Mouse (Mus musculus): ENCODE results near the gene Atp6v0a4. TPM values are rescaled to one million over a fixed set of nuclear protein-coding genes. Genes with fewer than 3 reads are reported as not detected.

The Atp6v0a4 gene
- 0.97 and 3.1 TPM in 2 replicates for polyA plus RNA-seq (2014; fragmentation: Nextera tagmentation; extraction: Ambion mirVana)

DNA sequence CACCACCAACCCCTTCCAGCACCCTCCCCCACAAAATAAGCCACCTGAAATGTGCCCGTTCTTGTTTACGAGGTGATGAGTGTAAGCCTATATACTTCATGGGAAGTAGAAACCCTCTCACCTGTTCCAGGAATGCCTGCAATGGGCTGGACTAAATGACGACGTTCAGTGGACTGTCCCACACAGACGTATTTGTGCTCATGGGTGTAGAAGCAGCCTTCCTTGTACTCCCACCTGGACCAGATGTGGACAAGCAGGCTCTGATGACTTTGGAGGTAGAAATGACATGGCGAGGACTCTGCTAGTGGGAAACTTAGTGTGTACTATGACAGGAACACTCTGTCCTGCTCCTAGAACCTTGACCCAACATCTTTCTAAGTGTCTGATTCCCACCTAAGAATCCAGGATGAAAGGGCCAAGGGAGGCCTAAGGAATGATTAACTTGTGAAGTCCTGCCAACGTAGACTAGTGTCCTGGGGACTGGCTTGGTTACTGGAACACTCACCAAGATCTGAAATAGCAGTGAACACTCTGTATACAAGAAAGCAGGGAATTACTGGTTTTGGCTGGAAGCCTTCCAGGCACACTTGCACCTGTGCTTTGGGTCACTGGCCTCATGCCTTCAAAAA, at the start of gene Atp6v0a4:
TSS of gene Atp6v0a4 (minus strand) at position 380 of the 629 bp plus-strand sequence.
- no peaks in the 10 kb centered on the region for H3K9me3 ChIP-seq (ENCODE audit: control insufficient read depth, low read length)
- H3K4me1 ChIP-seq (ENCODE audit: control insufficient read depth, insufficient read depth, low read length) = 0 out of 2 replicates have a peak, but pooled peaks cover 4% of the 10 kb centered on the region
- peak; percentile 74 for ATAC-seq (ENCODE audit: low read depth)
- no peak within 1 kb of the TSS for H3K27ac ChIP-seq (replicated peaks; ENCODE audit: low read depth, low read length)
- H3K9ac ChIP-seq (ENCODE audit: low read depth, low read length) = no peak within 1 kb of the TSS
- no peak within 1 kb of the TSS for H3K4me3 ChIP-seq (ENCODE audit: low read depth, low read length)
- H3K27me3 ChIP-seq (replicated peaks; ENCODE audit: control insufficient read depth, insufficient read depth, low read length) = no peaks in the 10 kb centered on the region
- H3K36me3 ChIP-seq (ENCODE audit: control insufficient read depth, insufficient read depth, low read length) = peaks cover 19% of the 10 kb centered on the region
- no peak within 1 kb of the TSS for H3K4me2 ChIP-seq (ENCODE audit: low read depth, low read length)
- no peak for DNase-seq (ENCODE audit: low spot score)
- 83% methylated on average over 7 of the region's 7 CpGs for WGBS

DNA sequence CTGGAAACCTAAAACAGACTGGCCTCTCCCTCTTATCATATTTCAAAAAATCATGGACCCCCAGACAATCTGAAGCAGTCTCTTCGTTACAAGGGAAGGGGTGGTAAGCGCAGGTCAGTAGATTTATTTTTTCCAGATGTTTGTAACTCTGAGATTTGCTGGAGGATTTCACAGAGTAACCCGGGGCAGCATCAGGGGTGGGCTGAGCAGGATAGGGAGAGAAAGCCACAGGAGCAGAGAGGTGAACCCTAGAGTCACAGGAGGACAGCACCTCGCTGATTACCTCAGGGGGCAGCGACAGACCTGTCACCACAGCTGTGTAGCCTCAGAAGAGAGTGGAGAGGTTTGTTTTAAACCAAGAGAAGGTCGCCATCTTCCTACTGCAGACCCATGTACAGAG, 41.0 kb upstream of the Atp6v0a4 start:
- H3K4me1 ChIP-seq (ENCODE audit: control insufficient read depth, insufficient read depth, low read length) = peaks cover 10% of the 10 kb centered on the region
- peak; percentile 41; the same call in 1 of the 2 replicates for ATAC-seq (ENCODE audit: low read depth)

DNA sequence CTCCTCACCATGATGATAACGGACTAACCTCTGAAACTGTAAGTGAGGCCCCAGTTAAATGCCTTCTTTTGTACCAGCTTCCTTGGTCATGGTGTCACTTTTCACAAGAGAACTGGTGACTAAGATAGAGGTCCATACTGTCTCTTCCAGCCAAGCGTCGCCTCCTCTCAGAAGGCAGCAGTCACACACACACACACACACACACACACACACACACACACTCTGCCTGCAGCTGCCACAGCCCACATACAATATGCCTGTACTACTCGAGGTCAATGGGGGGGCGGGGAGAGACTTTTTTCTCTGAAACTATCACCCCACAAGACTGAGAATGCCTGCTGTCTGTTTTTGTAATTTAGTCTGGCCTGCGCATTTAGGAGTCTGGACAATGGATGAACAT, 40.3 kb upstream of the Atp6v0a4 start:
- H3K9ac ChIP-seq (ENCODE audit: low read depth, low read length) = no peak overlapping the region
- no peak overlapping the region for H3K4me3 ChIP-seq (ENCODE audit: low read depth, low read length)
- WGBS = 66% methylated on average over 6 of the region's 6 CpGs
- peaks cover 29% of the 10 kb centered on the region for H3K36me3 ChIP-seq (ENCODE audit: control insufficient read depth, insufficient read depth, low read length)
- peaks cover 10% of the 10 kb centered on the region for H3K4me1 ChIP-seq (ENCODE audit: control insufficient read depth, insufficient read depth, low read length)
- no peak overlapping the region for H3K27ac ChIP-seq (replicated peaks; ENCODE audit: low read depth, low read length)
- no peak overlapping the region for H3K4me2 ChIP-seq (ENCODE audit: low read depth, low read length)
- no peaks in the 10 kb centered on the region for H3K9me3 ChIP-seq (ENCODE audit: control insufficient read depth, low read length)
- H3K27me3 ChIP-seq (replicated peaks; ENCODE audit: control insufficient read depth, insufficient read depth, low read length) = no peaks in the 10 kb centered on the region
- ATAC-seq (ENCODE audit: low read depth) (no peak), DNase-seq (ENCODE audit: low spot score) (no peak)

More for the DNA sequence above, 41.0 kb upstream of the Atp6v0a4 start:
- Histone ChIP-seq H3K27me3 (replicated peaks; ENCODE audit: control insufficient read depth, insufficient read depth, low read length) (no peaks in the 10 kb centered on the region), H3K36me3 (ENCODE audit: control insufficient read depth, insufficient read depth, low read length) (peaks cover 36% of the 10 kb centered on the region), H3K9ac (ENCODE audit: low read depth, low read length) (no peak overlapping the region), H3K27ac (replicated peaks; ENCODE audit: low read depth, low read length) (peak overlapping the region; percentile 70), H3K4me3 (ENCODE audit: low read depth, low read length) (no peak overlapping the region), H3K9me3 (ENCODE audit: control insufficient read depth, low read length) (0 out of 2 replicates have a peak, but pooled peaks cover under 1% of the 10 kb centered on the region), H3K4me2 (ENCODE audit: low read depth, low read length) (no peak overlapping the region)
- DNase-seq (ENCODE audit: low spot score) = no peak
- WGBS = 27% methylated on average over 6 of the region's 6 CpGs

DNA sequence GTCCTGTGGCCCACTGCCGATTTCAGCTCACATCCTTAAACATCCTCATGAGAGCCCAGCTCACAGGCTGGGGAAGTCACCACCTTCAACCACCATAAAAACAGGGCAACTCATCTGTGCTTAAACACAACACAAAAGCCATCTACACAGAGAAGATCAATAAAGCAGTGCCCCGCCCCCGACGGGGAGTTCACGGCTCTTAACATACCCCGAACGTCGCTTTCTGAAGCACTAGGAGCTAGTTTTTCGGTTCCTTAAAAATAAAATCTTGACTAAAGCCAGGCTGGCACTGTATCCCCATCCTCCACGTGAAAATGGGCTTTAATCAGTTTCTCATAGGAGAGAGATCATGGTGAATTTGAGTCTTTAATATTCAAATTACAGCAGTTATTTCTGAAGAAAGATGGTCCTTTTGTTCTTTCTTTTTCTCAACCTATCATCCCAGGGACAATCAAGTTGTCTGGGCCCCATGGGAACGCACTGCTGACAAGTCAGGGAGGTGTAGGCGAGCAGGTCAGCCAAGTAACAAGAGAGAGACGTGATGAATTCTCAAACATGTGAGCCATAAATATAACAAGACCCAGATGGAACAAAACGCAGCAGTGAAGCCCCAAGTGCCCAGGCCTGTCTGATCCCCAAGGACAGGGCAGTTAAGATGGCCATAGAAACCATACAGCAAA, 38.6 kb upstream of the Atp6v0a4 start:
- ATAC-seq (ENCODE audit: low read depth) = no peak
- no peaks in the 10 kb centered on the region for H3K27me3 ChIP-seq (replicated peaks; ENCODE audit: control insufficient read depth, insufficient read depth, low read length)
- 63% methylated on average over 14 of the region's 14 CpGs for WGBS

DNA sequence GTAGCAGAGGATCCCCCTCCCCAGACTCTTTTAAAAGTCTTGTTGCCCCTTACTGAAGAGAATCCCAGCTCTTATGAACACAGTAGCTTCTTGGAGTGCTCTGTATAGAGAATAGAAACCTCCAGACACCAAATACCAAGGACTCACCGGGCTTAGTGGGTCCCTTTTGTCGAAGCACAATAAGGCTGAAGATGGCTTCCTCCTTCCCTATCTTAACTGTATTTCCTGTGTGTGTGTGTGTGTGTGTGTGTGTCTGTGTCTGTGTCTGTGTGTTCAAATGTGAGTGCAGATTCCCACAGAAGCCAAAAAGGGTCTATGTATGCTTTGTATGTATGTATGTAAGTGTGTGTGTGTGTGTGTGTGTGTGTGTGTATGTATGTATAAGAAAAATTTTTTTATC, 36.2 kb upstream of the Atp6v0a4 start:
- no peak overlapping the region for H3K4me2 ChIP-seq (ENCODE audit: low read depth, low read length)
- WGBS = 71% methylated on average over 2 of the region's 2 CpGs
- no peak for ATAC-seq (ENCODE audit: low read depth)

More for the DNA sequence above, 38.6 kb upstream of the Atp6v0a4 start:
- H3K9me3 ChIP-seq (ENCODE audit: control insufficient read depth, low read length) = no peaks in the 10 kb centered on the region
- no peak overlapping the region for H3K4me2 ChIP-seq (ENCODE audit: low read depth, low read length)
- peaks cover 14% of the 10 kb centered on the region for H3K36me3 ChIP-seq (ENCODE audit: control insufficient read depth, insufficient read depth, low read length)
- no peak overlapping the region for H3K9ac ChIP-seq (ENCODE audit: low read depth, low read length)
- no peak overlapping the region for H3K27ac ChIP-seq (replicated peaks; ENCODE audit: low read depth, low read length)
- peaks cover 10% of the 10 kb centered on the region for H3K4me1 ChIP-seq (ENCODE audit: control insufficient read depth, insufficient read depth, low read length)
- H3K4me3 ChIP-seq (ENCODE audit: low read depth, low read length) = no peak overlapping the region
- DNase-seq (ENCODE audit: low spot score) = no peak

DNA sequence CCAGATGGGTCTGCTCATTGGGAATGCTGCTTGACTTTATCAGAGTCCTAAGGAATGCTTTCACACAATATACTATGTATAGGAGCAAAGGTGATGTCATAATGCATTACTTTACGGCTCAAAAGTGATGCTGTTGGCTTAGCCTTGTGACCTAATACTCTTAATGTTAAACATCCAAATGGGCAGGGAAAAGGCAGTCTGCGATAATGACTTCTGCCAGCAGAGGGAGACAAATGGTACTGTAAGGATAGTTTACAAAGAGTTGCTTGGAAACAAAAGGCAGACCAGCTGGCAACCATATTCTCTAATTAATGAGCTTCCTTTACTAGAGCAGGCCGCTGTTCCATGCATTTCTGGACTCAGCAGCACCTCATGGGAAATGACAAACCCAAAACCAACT, 35.7 kb upstream of the Atp6v0a4 start:
- DNase-seq (ENCODE audit: low spot score) (peak; percentile 94), ATAC-seq (ENCODE audit: low read depth) (peak; percentile 76; the same call in 1 of the 2 replicates)
- Histone ChIP-seq H3K4me3 (ENCODE audit: low read depth, low read length) (no peak overlapping the region), H3K27ac (replicated peaks; ENCODE audit: low read depth, low read length) (no peak overlapping the region; the same call in 1 of the 2 replicates), H3K9me3 (ENCODE audit: control insufficient read depth, low read length) (no peaks in the 10 kb centered on the region), H3K36me3 (ENCODE audit: control insufficient read depth, insufficient read depth, low read length) (peaks cover 20% of the 10 kb centered on the region; the same call in 1 of the 2 replicates), H3K4me2 (ENCODE audit: low read depth, low read length) (no peak overlapping the region), H3K4me1 (ENCODE audit: control insufficient read depth, insufficient read depth, low read length) (peaks cover 2% of the 10 kb centered on the region; the same call in 1 of the 2 replicates), H3K9ac (ENCODE audit: low read depth, low read length) (no peak overlapping the region), H3K27me3 (replicated peaks; ENCODE audit: control insufficient read depth, insufficient read depth, low read length) (no peaks in the 10 kb centered on the region)
- WGBS = 9% methylated on average over 3 of the region's 3 CpGs

More for the DNA sequence above, 36.2 kb upstream of the Atp6v0a4 start:
- Histone ChIP-seq H3K27ac (replicated peaks; ENCODE audit: low read depth, low read length) (no peak overlapping the region; the same call in 1 of the 2 replicates), H3K9ac (ENCODE audit: low read depth, low read length) (no peak overlapping the region), H3K27me3 (replicated peaks; ENCODE audit: control insufficient read depth, insufficient read depth, low read length) (no peaks in the 10 kb centered on the region), H3K36me3 (ENCODE audit: control insufficient read depth, insufficient read depth, low read length) (peaks cover 16% of the 10 kb centered on the region; the same call in 1 of the 2 replicates), H3K4me1 (ENCODE audit: control insufficient read depth, insufficient read depth, low read length) (peaks cover 5% of the 10 kb centered on the region), H3K4me3 (ENCODE audit: low read depth, low read length) (no peak overlapping the region), H3K9me3 (ENCODE audit: control insufficient read depth, low read length) (no peaks in the 10 kb centered on the region)
- DNase-seq (ENCODE audit: low spot score) = no peak

DNA sequence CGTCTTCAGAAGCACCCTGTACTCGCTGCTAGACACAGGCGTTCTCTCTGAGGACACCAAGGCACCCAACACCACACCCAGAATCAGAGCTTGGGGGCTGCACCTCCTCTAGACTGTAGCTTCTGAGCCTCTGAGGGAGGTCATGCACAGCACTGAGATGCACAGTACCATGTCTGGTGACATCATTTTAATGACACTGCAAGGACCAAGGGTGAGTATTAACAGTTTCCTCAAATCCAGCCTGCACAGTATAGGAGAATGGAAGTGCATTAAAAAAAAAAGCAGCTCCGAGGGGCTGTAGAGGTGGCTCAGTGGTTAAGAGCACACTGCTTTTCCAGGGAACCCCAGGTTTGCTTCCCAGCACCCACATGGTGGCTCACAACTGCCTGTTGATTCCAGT, 35.2 kb upstream of the Atp6v0a4 start:
- no peak for ATAC-seq (ENCODE audit: low read depth)
- 83% methylated on average over 4 of the region's 4 CpGs for WGBS
- no peak overlapping the region for H3K9ac ChIP-seq (ENCODE audit: low read depth, low read length)

DNA sequence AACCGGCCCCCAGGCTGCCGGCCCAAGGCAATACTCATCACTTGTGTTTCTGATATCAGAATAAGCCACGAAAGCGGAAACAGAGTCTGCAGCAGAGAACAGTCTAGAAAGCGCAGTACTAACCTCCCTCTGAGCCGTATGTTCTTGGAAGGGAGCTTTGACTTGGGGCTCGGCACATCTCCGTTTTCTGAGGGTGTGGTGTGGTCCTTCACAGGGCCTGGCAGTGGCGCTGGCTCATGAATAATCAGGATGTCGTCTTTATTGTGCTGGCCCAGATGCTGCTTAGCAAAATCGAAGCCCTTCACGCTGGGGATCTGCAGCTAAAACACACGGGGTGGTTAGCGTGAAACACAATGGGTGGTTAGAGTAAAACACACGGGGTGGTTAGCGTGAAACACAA, 33.5 kb upstream of the Atp6v0a4 start:
- no peaks in the 10 kb centered on the region for H3K4me1 ChIP-seq (ENCODE audit: control insufficient read depth, insufficient read depth, low read length)
- H3K9me3 ChIP-seq (ENCODE audit: control insufficient read depth, low read length) = no peaks in the 10 kb centered on the region
- H3K4me3 ChIP-seq (ENCODE audit: low read depth, low read length) = no peak overlapping the region
- WGBS = 75% methylated on average over 16 of the region's 16 CpGs
- H3K4me2 ChIP-seq (ENCODE audit: low read depth, low read length) = no peak overlapping the region
- no peak for DNase-seq (ENCODE audit: low spot score)
- H3K27me3 ChIP-seq (replicated peaks; ENCODE audit: control insufficient read depth, insufficient read depth, low read length) = no peaks in the 10 kb centered on the region
- peaks cover 21% of the 10 kb centered on the region; the same call in 1 of the 2 replicates for H3K36me3 ChIP-seq (ENCODE audit: control insufficient read depth, insufficient read depth, low read length)
- no peak for ATAC-seq (ENCODE audit: low read depth)
- no peak overlapping the region for H3K27ac ChIP-seq (replicated peaks; ENCODE audit: low read depth, low read length)
- no peak overlapping the region for H3K9ac ChIP-seq (ENCODE audit: low read depth, low read length)

More for the DNA sequence above, 35.2 kb upstream of the Atp6v0a4 start:
- no peaks in the 10 kb centered on the region for H3K9me3 ChIP-seq (ENCODE audit: control insufficient read depth, low read length)
- H3K4me1 ChIP-seq (ENCODE audit: control insufficient read depth, insufficient read depth, low read length) = no peaks in the 10 kb centered on the region
- no peak for DNase-seq (ENCODE audit: low spot score)
- H3K36me3 ChIP-seq (ENCODE audit: control insufficient read depth, insufficient read depth, low read length) = peaks cover 26% of the 10 kb centered on the region; the same call in 1 of the 2 replicates
- H3K27ac ChIP-seq (replicated peaks; ENCODE audit: low read depth, low read length) = no peak overlapping the region
- no peak overlapping the region for H3K4me3 ChIP-seq (ENCODE audit: low read depth, low read length)
- H3K27me3 ChIP-seq (replicated peaks; ENCODE audit: control insufficient read depth, insufficient read depth, low read length) = no peaks in the 10 kb centered on the region
- no peak overlapping the region for H3K4me2 ChIP-seq (ENCODE audit: low read depth, low read length)
